ENCODE assay signal across 31 mouse cellular contexts in genomic region chr8:72401381-72401780, GRCm38 (mm10). TPM values are rescaled to one million over a fixed set of nuclear protein-coding genes. Genes with fewer than 3 reads are reported as not detected.
DNase-seq lines count a peak whose midpoint lies in the region; ATAC-seq and TF ChIP-seq lines count a peak whose summit lies in the region.
"Had no signal": no experiment of that assay in that cellular context is flagged by ENCODE, and none has a peak within 500 bp of the region (broad histone marks: within the 10 kb centered on the region; RNA-seq: fewer than 3 reads in every experiment).

No protein-coding gene starts in this region.

- 83% methylated on average over 1 of the region's 1 CpGs for whole genome bisulfite sequencing in heart, embryonic 10.5 days
- WGBS in hindbrain, postnatal 0 days = 88% methylated on average over 1 of the region's 1 CpGs

- peaks cover 20% of the 10 kb centered on the region for H3K4me1 ChIP-seq in heart, embryonic 10.5 days
- peaks cover 66% of the 10 kb centered on the region for H3K4me1 ChIP-seq in E14TG2a.4 (replicated peaks; ENCODE audit: low read depth, low read length)
- H3K4me1 ChIP-seq in hindbrain, postnatal 0 days (ENCODE audit: insufficient read depth, low read length) = no peaks in the 10 kb centered on the region

- 0 out of 2 replicates have a peak overlapping the region, but pooled peaks have one; percentile 8 for H3K27ac ChIP-seq in heart, embryonic 10.5 days
- H3K27ac ChIP-seq in hindbrain, postnatal 0 days = no peak overlapping the region
- H3K27ac ChIP-seq: embryonic facial prominence, embryonic 10.5 days; embryonic facial prominence, embryonic 13.5 days; forebrain, embryonic 13.5 days; heart, adult 2 months; heart, embryonic 15.5 days; hindbrain, embryonic 12.5 days; hindbrain, embryonic 15.5 days; intestine, embryonic 15.5 days had no signal

- no peaks in the 10 kb centered on the region for H3K27me3 ChIP-seq in heart, embryonic 10.5 days (ENCODE audit: insufficient read depth, poor library complexity, severe bottlenecking)
- H3K27me3 ChIP-seq in E14TG2a.4 (ENCODE audit: insufficient read depth, low read length) = no peaks in the 10 kb centered on the region
- no peaks in the 10 kb centered on the region for H3K27me3 ChIP-seq in hindbrain, postnatal 0 days (ENCODE audit: insufficient read depth, low read length)
- H3K27me3 ChIP-seq: embryonic facial prominence, embryonic 13.5 days; forebrain, embryonic 13.5 days; heart, embryonic 15.5 days; hindbrain, embryonic 12.5 days; hindbrain, embryonic 15.5 days; intestine, embryonic 15.5 days; Patski had no signal

- H3K4me2 ChIP-seq in hindbrain, postnatal 0 days (ENCODE audit: low read depth, low read length) = no peak overlapping the region
- H3K4me2 ChIP-seq: embryonic facial prominence, embryonic 13.5 days; forebrain, embryonic 13.5 days; heart, embryonic 11.5 days; heart, embryonic 15.5 days; hindbrain, embryonic 12.5 days; hindbrain, embryonic 15.5 days; intestine, embryonic 15.5 days had no signal

- no peak for DNase-seq in heart, embryonic 10.5 days (ENCODE audit: low spot score)
- no peak for DNase-seq in heart, postnatal 10 days
- peak; percentile 35 for DNase-seq in A20 (ENCODE audit: low read depth, low spot score)
- DNase-seq in adrenal gland, adult (ENCODE audit: inconsistent age in 2 of 2, low spot score in 1 of 2) = no peak
- no peak for DNase-seq in hindbrain, postnatal 0 days (ENCODE audit: low spot score)
- DNase-seq: adrenal gland, adult 8-10 months; adrenal gland, postnatal 25 days; B cell, adult 2 months; cerebellum, adult 11-12 months; cerebellum, adult 8-10 months; cerebellum, postnatal 10 days; cerebellum, postnatal 36 days; embryo, embryonic 11 days; forebrain, postnatal 0 days; gastrocnemius, postnatal 36 days; heart, adult 2 months; heart, postnatal 14 days; kidney, adult 11 months; kidney, adult 8-10 months had no signal

- H3K36me3 ChIP-seq in heart, embryonic 10.5 days = peaks cover 39% of the 10 kb centered on the region
- peaks cover 61% of the 10 kb centered on the region for H3K36me3 ChIP-seq in E14TG2a.4 (ENCODE audit: insufficient read depth, low read length)
- H3K36me3 ChIP-seq in hindbrain, postnatal 0 days (ENCODE audit: insufficient read depth, low read length) = peaks cover 15% of the 10 kb centered on the region

- no peak overlapping the region for H3K4me3 ChIP-seq in heart, embryonic 10.5 days
- 0 out of 2 replicates have a peak overlapping the region, but pooled peaks have one; percentile 21 for H3K4me3 ChIP-seq in E14TG2a.4 (replicated peaks; ENCODE audit: low read length)
- no peak overlapping the region for H3K4me3 ChIP-seq in hindbrain, postnatal 0 days (ENCODE audit: low read length)
- H3K4me3 ChIP-seq: embryonic facial prominence, embryonic 10.5 days; embryonic facial prominence, embryonic 13.5 days; erythroblast, embryonic 14.5 days; forebrain, embryonic 13.5 days; heart, adult 2 months; heart, embryonic 15.5 days; hindbrain, embryonic 12.5 days; hindbrain, embryonic 15.5 days; intestine, embryonic 15.5 days had no signal

- TF ChIP-seq CTCF in E14TG2a.4 (conservative IDR thresholded peaks at IDR 0.05; ENCODE audit: low read length) = no peak
- no peak for TF ChIP-seq CTCF in hindbrain, postnatal 0 days (IDR thresholded peaks at IDR 0.05; ENCODE audit: low read depth)

- no peak for ATAC-seq in hindbrain, postnatal 0 days
- ATAC-seq: forebrain, embryonic 13.5 days; forebrain, postnatal 0 days; intestine, embryonic 15.5 days had no signal

- no peak overlapping the region for H3K9ac ChIP-seq in hindbrain, postnatal 0 days (replicated peaks; ENCODE audit: low read length)
- H3K9ac ChIP-seq: embryonic facial prominence, embryonic 13.5 days; forebrain, embryonic 13.5 days; forebrain, postnatal 0 days; heart, embryonic 15.5 days; hindbrain, embryonic 12.5 days; hindbrain, embryonic 15.5 days; intestine, embryonic 15.5 days had no signal

- intact Hi-C loops in heart, postnatal 10 days (cut with DNase I) = no loop called here

- H3K9me3 ChIP-seq in heart, embryonic 10.5 days = no peaks in the 10 kb centered on the region
- H3K9me3 ChIP-seq in E14TG2a.4 (ENCODE audit: low read length) = no peaks in the 10 kb centered on the region
- no peaks in the 10 kb centered on the region for H3K9me3 ChIP-seq in hindbrain, postnatal 0 days (ENCODE audit: low read length)
- H3K9me3 ChIP-seq: embryonic facial prominence, embryonic 10.5 days; embryonic facial prominence, embryonic 13.5 days; forebrain, embryonic 13.5 days; G1E; heart, embryonic 15.5 days; hindbrain, embryonic 12.5 days; hindbrain, embryonic 15.5 days; intestine, embryonic 15.5 days had no signal

RNA-seq across cellular contexts. Expression of gene Eps15l1, which starts 19.9 kb away (rescaled TPM):
- 49.9 and 62.3 TPM in 2 replicates for polyA plus RNA-seq in heart, embryonic 10.5 days (2016; fragmentation: Nextera tagmentation; extraction: Ambion mirVana)
- total RNA-seq in heart, postnatal 10 days (2021) = 10 to 100 TPM; 49.9 to 52.4 TPM
- 49.6 and 66.0 TPM in 2 replicates for total RNA-seq in hindbrain, postnatal 0 days (2014; rRNA removed)
- polyA plus RNA-seq in hindbrain, postnatal 0 days (2015; fragmentation: Nextera tagmentation; extraction: Ambion mirVana) = 43.4 and 45.5 TPM in 2 replicates

RNA-seq across cellular contexts. Expression of gene Calr3, which starts 42.3 kb away (rescaled TPM):
- polyA plus RNA-seq in heart, embryonic 10.5 days (2016; fragmentation: Nextera tagmentation; extraction: Ambion mirVana) = 0.84 and 1.7 TPM in 2 replicates
- 1 to 10 TPM; 4.3 to 4.7 TPM for total RNA-seq in heart, postnatal 10 days (2021)
- total RNA-seq in hindbrain, postnatal 0 days (2014; rRNA removed) = 0.40 and 0.42 TPM in 2 replicates
- polyA plus RNA-seq in hindbrain, postnatal 0 days (2015; fragmentation: Nextera tagmentation; extraction: Ambion mirVana) = 1.4 and 1.9 TPM in 2 replicates
- polyA plus RNA-seq: erythroblast, embryonic 14.5 days had no signal

RNA-seq across cellular contexts. Expression of gene 1700030K09Rik, which starts 42.3 kb away (rescaled TPM):
- 9.7 and 12.0 TPM in 2 replicates for polyA plus RNA-seq in heart, embryonic 10.5 days (2016; fragmentation: Nextera tagmentation; extraction: Ambion mirVana)
- total RNA-seq in heart, postnatal 10 days (2021) = 1 to 10 TPM; 4.6 to 5.4 TPM
- 8.6 and 11.3 TPM in 2 replicates for total RNA-seq in hindbrain, postnatal 0 days (2014; rRNA removed)
- 13.1 and 13.2 TPM in 2 replicates for polyA plus RNA-seq in hindbrain, postnatal 0 days (2015; fragmentation: Nextera tagmentation; extraction: Ambion mirVana)
